Mouse (Mus musculus) lung, postnatal 0 days (tissue): ENCODE data around the gene Card11.

Source experiments
- CTCF ChIP-seq: IDR thresholded peaks from 2 replicates; pipeline ENCODE4 v1.5.1; 2016; ENCODE audit warnings: antibody characterized with exemption, mild to moderate bottlenecking
- EP300 ChIP-seq: IDR thresholded peaks from 2 replicates; pipeline ENCODE4 v1.6.1; 2016; ENCODE audit warnings: antibody characterized with exemption, mild to moderate bottlenecking, control low read depth

DNA sequence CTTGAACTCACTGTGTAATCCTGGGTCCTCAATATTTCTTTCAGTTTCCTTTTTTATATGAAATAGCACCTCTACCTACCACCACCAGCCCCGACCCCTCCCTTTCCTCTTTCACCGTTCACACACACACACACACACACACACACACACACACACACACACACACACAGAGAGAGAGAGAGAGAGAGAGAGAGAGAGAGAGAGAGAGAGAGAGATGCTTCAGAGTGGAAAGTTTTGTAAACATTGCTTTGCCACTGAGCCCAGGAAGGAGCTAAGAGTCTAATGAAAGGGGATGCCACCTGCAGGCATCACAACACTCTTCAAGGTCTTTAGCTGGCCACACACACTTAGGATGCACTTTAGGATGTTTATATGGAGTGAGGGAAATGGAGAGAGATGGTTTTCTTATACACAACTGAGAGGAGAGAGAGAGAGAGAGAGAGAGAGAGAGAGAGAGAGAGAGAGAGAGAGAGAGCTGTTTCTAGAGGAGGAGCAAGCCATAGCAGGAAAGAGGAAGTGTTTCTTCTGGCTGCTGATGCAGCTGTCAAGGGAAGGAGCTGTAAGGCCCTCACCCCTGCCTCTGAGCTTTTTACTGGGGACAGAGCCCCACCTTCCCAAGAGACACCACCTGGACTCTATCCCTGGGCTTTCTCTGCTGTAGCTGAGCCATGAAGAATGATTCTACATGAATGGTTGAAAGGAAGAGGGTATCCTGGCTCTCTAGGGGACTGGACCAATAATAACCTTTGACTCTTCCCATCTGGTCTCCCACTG lies 17.7 kb upstream of the Card11 start:
- TF ChIP-seq CTCF (no peak), EP300 (no peak)
